Comparison of ENCODE assay signal across 11 mouse cellular contexts in genomic region chr5:77092531-77092930, GRCm38 (mm10). TPM values are rescaled to one million over a fixed set of nuclear protein-coding genes. Genes with fewer than 3 reads are reported as not detected.
DNase-seq lines count a peak whose midpoint lies in the region; ATAC-seq lines count a peak whose summit lies in the region.
"Had no signal": no experiment of that assay in that cellular context is flagged by ENCODE, and none has a peak within 500 bp of the region (broad histone marks: within the 10 kb centered on the region; RNA-seq: fewer than 3 reads in every experiment).

No protein-coding gene starts in this region.

- no peaks in the 10 kb centered on the region for H3K9me3 ChIP-seq in heart, embryonic 13.5 days
- H3K9me3 ChIP-seq in heart, embryonic 16.5 days (replicated peaks; ENCODE audit: control insufficient read depth, low read length) = no peaks in the 10 kb centered on the region
- no peaks in the 10 kb centered on the region for H3K9me3 ChIP-seq in midbrain, embryonic 10.5 days (replicated peaks)
- H3K9me3 ChIP-seq in forebrain, embryonic 12.5 days = no peaks in the 10 kb centered on the region
- H3K9me3 ChIP-seq: limb, embryonic 13.5 days; midbrain, embryonic 12.5 days had no signal

- H3K4me2 ChIP-seq in heart, embryonic 13.5 days = peak overlapping the region; percentile 93
- peak overlapping the region; percentile 36 for H3K4me2 ChIP-seq in heart, embryonic 16.5 days (ENCODE audit: low read depth, low read length)
- no peak overlapping the region for H3K4me2 ChIP-seq in forebrain, embryonic 12.5 days
- H3K4me2 ChIP-seq: limb, embryonic 13.5 days; midbrain, embryonic 12.5 days had no signal

- 43% methylated on average over 5 of the region's 5 CpGs for WGBS in heart, embryonic 13.5 days
- WGBS in heart, embryonic 16.5 days = 40% methylated on average over 5 of the region's 5 CpGs
- 73% methylated on average over 5 of the region's 5 CpGs for WGBS in midbrain, embryonic 10.5 days
- WGBS in forebrain, embryonic 12.5 days = 70% methylated on average over 5 of the region's 5 CpGs

- H3K4me1 ChIP-seq in heart, embryonic 13.5 days = peaks cover 75% of the 10 kb centered on the region
- peaks cover 58% of the 10 kb centered on the region for H3K4me1 ChIP-seq in heart, embryonic 16.5 days (ENCODE audit: control insufficient read depth, insufficient read depth, low read length)
- peaks cover 21% of the 10 kb centered on the region for H3K4me1 ChIP-seq in midbrain, embryonic 10.5 days
- peaks cover 27% of the 10 kb centered on the region for H3K4me1 ChIP-seq in forebrain, embryonic 12.5 days

- DNase-seq in heart, postnatal 4 days = no peak
- peak; percentile 55 to 64 for DNase-seq in B cell, adult 2 months
- DNase-seq in midbrain, embryonic 10.5 days (ENCODE audit: low spot score) = no peak
- DNase-seq in frontal cortex, postnatal 36 days (ENCODE audit: low spot score in 2 of 2) = no peak
- DNase-seq: right cerebral cortex, adult 18-20 months had no signal

- no peak for ATAC-seq in heart, embryonic 13.5 days (ENCODE audit: extremely low read depth, insufficient number of reproducible peaks, low FRiP score, low TSS enrichment)
- ATAC-seq in heart, embryonic 16.5 days (replicated peaks; ENCODE audit: extremely low read depth, insufficient read depth, low FRiP score) = no peak
- ATAC-seq in megakaryocyte, adult 5-6 weeks (ENCODE audit: poor library complexity, severe bottlenecking) = peak; percentile 50
- no peak for ATAC-seq in forebrain, embryonic 12.5 days (ENCODE audit: low FRiP score)

- 0 out of 2 replicates have a peak overlapping the region, but pooled peaks have one; percentile 38 for H3K9ac ChIP-seq in heart, embryonic 13.5 days
- H3K9ac ChIP-seq in heart, embryonic 16.5 days (ENCODE audit: low read length) = 0 out of 2 replicates have a peak overlapping the region, but pooled peaks have one; percentile 47
- H3K9ac ChIP-seq in forebrain, embryonic 12.5 days = no peak overlapping the region
- H3K9ac ChIP-seq: limb, embryonic 13.5 days; midbrain, embryonic 12.5 days had no signal

- H3K36me3 ChIP-seq in heart, embryonic 13.5 days = peaks cover 32% of the 10 kb centered on the region
- H3K36me3 ChIP-seq in heart, embryonic 16.5 days (ENCODE audit: control insufficient read depth, insufficient read depth) = peaks cover 10% of the 10 kb centered on the region
- no peaks in the 10 kb centered on the region for H3K36me3 ChIP-seq in midbrain, embryonic 10.5 days
- H3K36me3 ChIP-seq in forebrain, embryonic 12.5 days (replicated peaks) = no peaks in the 10 kb centered on the region
- H3K36me3 ChIP-seq: limb, embryonic 13.5 days; midbrain, embryonic 12.5 days had no signal

- H3K27me3 ChIP-seq in heart, embryonic 13.5 days (replicated peaks) = peaks cover 8% of the 10 kb centered on the region
- H3K27me3 ChIP-seq in heart, embryonic 16.5 days (ENCODE audit: control insufficient read depth, insufficient read depth, low read length) = no peaks in the 10 kb centered on the region
- peaks cover 82% of the 10 kb centered on the region for H3K27me3 ChIP-seq in midbrain, embryonic 10.5 days (ENCODE audit: low read depth, poor library complexity, severe bottlenecking)
- H3K27me3 ChIP-seq in forebrain, embryonic 12.5 days = peaks cover 74% of the 10 kb centered on the region

- peak overlapping the region; percentile 76; the same call in 1 of the 2 replicates for H3K4me3 ChIP-seq in heart, embryonic 13.5 days
- no peak overlapping the region for H3K4me3 ChIP-seq in heart, embryonic 16.5 days (ENCODE audit: low read length)
- H3K4me3 ChIP-seq in midbrain, embryonic 10.5 days = no peak overlapping the region
- no peak overlapping the region for H3K4me3 ChIP-seq in forebrain, embryonic 12.5 days (replicated peaks)
- H3K4me3 ChIP-seq: limb, embryonic 13.5 days; midbrain, embryonic 12.5 days had no signal

- 0 out of 2 replicates have a peak overlapping the region, but pooled peaks have one; percentile 16 for H3K27ac ChIP-seq in heart, embryonic 13.5 days (replicated peaks)
- peak overlapping the region; percentile 60; the same call in 1 of the 2 replicates for H3K27ac ChIP-seq in heart, embryonic 16.5 days (ENCODE audit: low read length)
- no peak overlapping the region for H3K27ac ChIP-seq in midbrain, embryonic 10.5 days (replicated peaks)
- no peak overlapping the region for H3K27ac ChIP-seq in forebrain, embryonic 12.5 days
- H3K27ac ChIP-seq: limb, embryonic 13.5 days; midbrain, embryonic 12.5 days had no signal

RNA-seq across cellular contexts. Expression of gene Hopx, which starts 22.4 kb away (rescaled TPM):
- polyA plus RNA-seq in heart, embryonic 13.5 days (2015; fragmentation: Nextera tagmentation; extraction: Ambion mirVana) = 12.6 and 16.4 TPM in 2 replicates
- 100 to 1,000 TPM; 432 to 451 TPM for total RNA-seq in heart, postnatal 4 days (2021)
- polyA plus RNA-seq in heart, embryonic 16.5 days (2015; fragmentation: Nextera tagmentation; extraction: Ambion mirVana) = 16.7 and 21.9 TPM in 2 replicates
- 104 and 127 TPM in 2 replicates for total RNA-seq in megakaryocyte, adult 5-6 weeks (2015)
- 35.5 and 46.3 TPM in 2 replicates for total RNA-seq in megakaryocyte, adult 5-6 weeks (2017)
- polyA plus RNA-seq in midbrain, embryonic 10.5 days (2016; fragmentation: Nextera tagmentation; extraction: Ambion mirVana) = 0.14 TPM in 1 of 2 replicates, not detected in the other
- 1.0 and 1.1 TPM in 2 replicates for polyA plus RNA-seq in forebrain, embryonic 12.5 days (2016; fragmentation: Nextera tagmentation; extraction: Ambion mirVana)
- polyA plus RNA-seq: midbrain, embryonic 12.5 days had no signal

Comparison
In these comparisons a context has a peak if more than half of its experiments do, and no peak if none do; other contexts are left out.
1. H3K27ac ChIP-seq: peak in heart, embryonic 13.5 days (single experiment) and heart, embryonic 16.5 days (single experiment); none in midbrain, embryonic 10.5 days (single experiment) and forebrain, embryonic 12.5 days (single experiment).
2. DNase-seq: peak in B cell, adult 2 months (2 of 2); none in heart, postnatal 4 days (single experiment), midbrain, embryonic 10.5 days (single experiment) and frontal cortex, postnatal 36 days (0 of 2).